Mouse (Mus musculus) neural tube, embryonic 11.5 days (tissue): ENCODE measurements at regions not wholly inside any gene's neighbourhood (a gene's known extent, or its start where the extent isn't known, plus 50 kb on each side); places are given as distances from the start of the nearest gene placed in this dataset.

Experiments used
- ATAC-seq: fragments of 200-750 bp; cut with Nextera tagmentation; 2 replicates; pipeline ENCODE4 v1.8.0; 2017; ENCODE audit warnings: moderate number of reproducible peaks, mild to moderate bottlenecking, moderate TSS enrichment, moderate library complexity; ENCODE audit not compliant: insufficient read depth, low FRiP score, low TSS enrichment
- DNase-seq: peaks from one replicate; pipeline ENCODE4 v3.0.0-alpha.2; 2015; ENCODE audit warnings: low spot score
- H3K27ac ChIP-seq: fragments of 300-500 bp; sonication (generic); 2 replicates; pipeline ENCODE4 v1.5.1; 2014; ENCODE audit warnings: low read depth, mild to moderate bottlenecking, low read length
- H3K27me3 ChIP-seq: fragments of 300-500 bp; sonication (generic); 2 replicates; pipeline ENCODE4 v1.6.1; 2014; ENCODE audit warnings: mild to moderate bottlenecking, low read length, mixed read lengths; ENCODE audit not compliant: control insufficient read depth, insufficient read depth
- H3K36me3 ChIP-seq: fragments of 300-500 bp; sonication (generic); 2 replicates; pipeline ENCODE4 v1.6.1; 2014; ENCODE audit warnings: mild to moderate bottlenecking, low read length, moderate library complexity, mixed read lengths; ENCODE audit not compliant: control insufficient read depth, insufficient read depth
- H3K4me1 ChIP-seq: fragments of 300-500 bp; sonication (generic); 2 replicates; pipeline ENCODE4 v1.6.1; 2014; ENCODE audit warnings: low read length, mixed read lengths; ENCODE audit not compliant: control insufficient read depth, insufficient read depth
- H3K4me2 ChIP-seq: fragments of 300-500 bp; sonication (generic); 2 replicates; pipeline ENCODE4 v1.6.1; 2014; ENCODE audit warnings: low read depth, mild to moderate bottlenecking, moderate library complexity
- H3K4me3 ChIP-seq: fragments of 300-500 bp; sonication (generic); 2 replicates; pipeline ENCODE4 v1.5.1; 2014; ENCODE audit warnings: low read depth, low read length
- H3K9ac ChIP-seq: fragments of 300-500 bp; sonication (generic); 2 replicates; pipeline ENCODE4 v1.6.1; 2014; ENCODE audit warnings: mild to moderate bottlenecking, low read length
- H3K9me3 ChIP-seq: fragments of 300-500 bp; sonication (generic); 2 replicates; pipeline ENCODE4 v1.6.1; 2016; ENCODE audit warnings: low read length; ENCODE audit not compliant: control insufficient read depth
- WGBS: fragments of 180-500 bp; shearing (Covaris S2); extraction: QIAGEN DNeasy Blood & Tissue Kit; methylation state at CpG from one replicate; pipeline ENCODE4 v1.1.7; 2014; 5-methylcytosine and 5-hydroxymethylcytosine counted together

DNA sequence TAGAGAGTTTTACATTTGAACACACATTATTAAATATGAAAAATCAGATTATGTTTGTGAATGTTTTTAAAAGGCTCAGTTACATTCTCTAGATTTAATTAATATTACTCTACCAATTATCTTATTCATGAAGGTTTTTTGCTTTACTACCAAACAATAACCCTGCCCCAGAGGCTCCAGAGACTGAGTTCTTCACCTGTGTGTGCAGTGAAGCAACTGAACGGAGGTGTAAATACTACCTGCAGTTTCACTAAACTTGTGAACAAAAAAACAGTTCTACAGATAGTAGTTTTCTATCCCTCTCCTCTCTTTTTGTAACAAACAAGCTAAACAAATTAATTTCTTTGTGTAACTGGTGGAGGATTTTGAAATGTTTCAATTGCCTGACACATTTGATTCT lies 231.1 kb upstream of the Plscr5 start:
- 81% methylated on average over 1 of the region's 1 CpGs for WGBS
- DNase-seq = no peak

DNA sequence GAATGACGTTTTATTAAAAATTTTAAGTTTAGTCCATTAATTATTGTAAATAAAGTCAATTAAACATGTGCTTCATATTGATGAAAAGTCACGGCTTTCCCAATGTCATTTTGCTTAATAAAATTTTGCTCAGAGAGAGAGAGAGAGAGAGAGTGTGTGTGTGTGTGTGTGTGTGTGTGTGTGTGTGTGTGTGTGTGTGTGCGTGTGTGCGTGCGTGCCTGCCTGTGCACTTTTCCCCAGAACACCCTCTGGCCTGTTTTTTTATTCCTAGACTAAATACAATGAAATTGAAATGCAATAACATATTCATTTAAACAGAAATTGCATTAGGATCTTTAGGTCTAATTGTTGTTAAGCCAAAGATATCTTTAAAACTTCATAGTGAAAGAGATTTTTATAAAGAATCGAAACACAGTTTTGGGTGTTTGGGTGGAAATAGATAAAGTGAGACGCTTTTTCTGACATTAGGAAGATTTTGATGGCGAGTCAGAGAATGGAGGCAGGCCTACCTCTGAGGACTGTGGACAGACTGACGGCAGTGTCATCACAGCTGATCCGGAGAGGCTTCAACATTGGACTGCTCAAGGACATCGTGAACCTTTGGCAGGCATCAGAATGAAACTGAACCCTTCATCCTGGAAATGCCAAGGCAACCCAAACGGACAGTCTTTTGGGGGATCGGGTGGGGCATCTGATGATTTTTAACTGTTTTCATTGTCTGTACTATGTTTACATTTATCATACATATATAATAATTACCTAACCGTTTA lies 232.0 kb upstream of the Plscr5 start:
- no peak for DNase-seq
- H3K27ac ChIP-seq = no peak overlapping the region
- no peaks in the 10 kb centered on the region for H3K27me3 ChIP-seq
- ATAC-seq = no peak
- H3K9me3 ChIP-seq = no peaks in the 10 kb centered on the region
- H3K9ac ChIP-seq = no peak overlapping the region
- no peaks in the 10 kb centered on the region for H3K36me3 ChIP-seq
- H3K4me1 ChIP-seq = no peaks in the 10 kb centered on the region
- H3K4me2 ChIP-seq = no peak overlapping the region
- WGBS = 85% methylated on average over 14 of the region's 14 CpGs
- no peak overlapping the region for H3K4me3 ChIP-seq

More for the DNA sequence above, 231.1 kb upstream of the Plscr5 start:
- Histone ChIP-seq H3K9ac (no peak overlapping the region), H3K27ac (no peak overlapping the region), H3K4me3 (no peak overlapping the region), H3K4me2 (no peak overlapping the region), H3K9me3 (no peaks in the 10 kb centered on the region), H3K36me3 (no peaks in the 10 kb centered on the region), H3K27me3 (no peaks in the 10 kb centered on the region), H3K4me1 (no peaks in the 10 kb centered on the region)
- ATAC-seq = no peak

DNA sequence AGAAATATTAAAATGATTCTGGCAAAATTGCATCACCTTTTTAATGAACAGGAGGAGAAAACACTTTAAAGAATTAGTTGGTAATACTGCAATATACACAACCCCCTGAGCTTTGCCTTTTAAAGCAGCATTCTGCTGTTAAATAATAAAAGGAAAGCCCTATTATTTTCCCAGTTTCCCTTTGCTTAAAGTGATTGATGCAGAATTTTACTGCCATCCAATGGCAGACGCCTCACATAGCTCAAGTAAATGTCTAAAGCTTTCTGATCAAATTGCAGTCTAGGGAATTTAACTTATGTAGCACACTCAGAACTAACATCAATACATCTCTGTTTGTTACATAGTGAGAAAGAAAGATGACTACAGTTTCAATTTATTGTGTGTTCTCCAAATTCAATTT lies 233.1 kb upstream of the Plscr5 start:
- Histone ChIP-seq H3K27me3 (no peaks in the 10 kb centered on the region), H3K36me3 (no peaks in the 10 kb centered on the region), H3K4me3 (no peak overlapping the region), H3K4me1 (no peaks in the 10 kb centered on the region), H3K4me2 (no peak overlapping the region), H3K27ac (no peak overlapping the region), H3K9me3 (no peaks in the 10 kb centered on the region), H3K9ac (no peak overlapping the region)
- WGBS = 15% methylated on average over 1 of the region's 1 CpGs
- ATAC-seq = no peak
- no peak for DNase-seq

DNA sequence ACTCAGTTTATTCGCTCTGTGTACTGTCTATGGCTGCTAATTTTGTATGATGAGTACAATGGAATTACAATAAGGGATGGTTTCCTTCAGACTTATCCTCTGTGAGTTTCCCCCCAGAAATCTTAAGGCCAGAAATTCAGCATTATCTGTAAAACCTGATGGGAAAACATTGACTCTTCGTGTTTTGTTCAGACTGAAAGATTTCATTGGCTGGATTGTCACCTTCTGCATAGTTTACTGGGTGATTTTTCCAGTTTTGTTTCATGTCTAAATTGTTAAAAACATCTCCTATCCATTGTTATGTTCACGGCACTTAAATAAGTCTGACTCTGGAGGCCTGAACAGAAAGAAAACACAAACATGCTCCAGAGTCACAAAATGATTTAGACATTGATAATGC lies 233.7 kb upstream of the Plscr5 start:
- Histone ChIP-seq H3K9me3 (no peaks in the 10 kb centered on the region), H3K27ac (no peak overlapping the region), H3K27me3 (no peaks in the 10 kb centered on the region), H3K4me2 (no peak overlapping the region), H3K36me3 (no peaks in the 10 kb centered on the region), H3K9ac (no peak overlapping the region), H3K4me1 (no peaks in the 10 kb centered on the region), H3K4me3 (no peak overlapping the region)
- no peak for ATAC-seq
- WGBS = 73% methylated on average over 3 of the region's 3 CpGs
- DNase-seq = no peak

DNA sequence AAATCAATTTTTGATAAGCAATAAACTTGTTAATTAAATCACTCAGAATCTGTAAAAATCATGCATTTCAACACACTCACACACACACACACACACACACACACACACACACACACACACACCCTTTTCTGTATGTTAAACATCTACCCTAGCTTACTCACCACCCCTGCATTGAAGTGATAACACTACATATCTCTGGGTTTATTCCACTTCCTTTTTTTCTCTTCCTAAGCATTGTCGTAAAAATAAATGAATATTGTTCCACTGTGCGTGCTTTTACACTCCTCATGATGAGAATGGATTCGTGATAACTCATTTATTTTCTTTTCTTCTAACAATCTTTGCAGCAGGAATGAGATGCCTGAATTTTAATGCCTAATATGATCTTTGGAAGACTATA lies 234.3 kb upstream of the Plscr5 start:
- ATAC-seq (no peak), DNase-seq (no peak)
- H3K27ac ChIP-seq = no peak overlapping the region
- H3K27me3 ChIP-seq = no peaks in the 10 kb centered on the region
- H3K36me3 ChIP-seq = no peaks in the 10 kb centered on the region
- no peak overlapping the region for H3K4me2 ChIP-seq
- 66% methylated on average over 3 of the region's 3 CpGs for WGBS
- no peak overlapping the region for H3K9ac ChIP-seq
- H3K4me3 ChIP-seq = no peak overlapping the region
- H3K9me3 ChIP-seq = no peaks in the 10 kb centered on the region
- H3K4me1 ChIP-seq = no peaks in the 10 kb centered on the region

DNA sequence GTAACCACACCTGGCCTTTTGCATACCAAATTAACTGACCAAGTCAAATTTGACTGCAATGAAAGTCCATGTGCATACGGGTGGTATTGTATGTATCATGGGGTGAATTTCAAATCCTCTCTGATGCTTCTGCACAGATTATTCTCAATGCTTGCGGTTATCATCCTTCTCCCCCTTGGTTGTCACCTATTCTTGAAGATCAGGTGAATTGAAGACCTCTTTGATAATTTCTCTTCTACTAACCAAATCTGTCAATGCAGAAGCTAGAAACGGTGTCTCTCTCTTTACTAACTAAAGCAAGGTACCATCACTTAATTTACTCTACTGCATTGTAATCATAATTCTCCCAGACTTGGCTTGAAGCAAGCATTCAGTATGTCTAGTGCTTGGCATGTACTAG lies 235.7 kb upstream of the Plscr5 start:
- no peaks in the 10 kb centered on the region for H3K36me3 ChIP-seq
- H3K9ac ChIP-seq = no peak overlapping the region
- H3K4me1 ChIP-seq = no peaks in the 10 kb centered on the region
- H3K27ac ChIP-seq = no peak overlapping the region
- DNase-seq (no peak), ATAC-seq (no peak)
- no peaks in the 10 kb centered on the region for H3K27me3 ChIP-seq
- 95% methylated on average over 3 of the region's 3 CpGs for WGBS
- no peak overlapping the region for H3K4me3 ChIP-seq
- no peak overlapping the region for H3K4me2 ChIP-seq
- H3K9me3 ChIP-seq = no peaks in the 10 kb centered on the region

DNA sequence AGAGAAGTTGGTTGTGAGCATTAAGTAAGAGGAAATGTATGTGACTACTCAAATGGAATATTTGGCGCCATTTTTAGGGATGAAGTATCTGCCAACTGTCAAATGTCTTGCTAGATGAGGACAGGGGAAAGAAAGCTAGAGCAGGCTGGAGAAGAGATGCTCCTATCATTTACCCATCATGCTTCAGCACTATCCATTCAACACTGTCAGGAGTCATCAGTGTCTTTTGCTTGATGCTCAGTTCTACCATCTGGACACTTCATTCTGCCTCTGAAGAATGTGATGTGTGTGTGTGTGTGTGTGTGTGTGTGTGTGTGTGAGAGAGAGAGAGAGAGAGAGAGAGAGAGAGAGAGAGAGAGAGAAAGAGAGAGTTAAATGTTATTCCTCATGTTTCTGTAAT lies 244.0 kb upstream of the Plscr5 start:
- ATAC-seq (no peak), DNase-seq (no peak)
- H3K4me2 ChIP-seq = no peak overlapping the region
- H3K9ac ChIP-seq = no peak overlapping the region
- no peaks in the 10 kb centered on the region for H3K27me3 ChIP-seq
- no peak overlapping the region for H3K27ac ChIP-seq
- no peak overlapping the region for H3K4me3 ChIP-seq
- H3K4me1 ChIP-seq = no peaks in the 10 kb centered on the region
- no peaks in the 10 kb centered on the region for H3K36me3 ChIP-seq
- WGBS = 72% methylated on average over 1 of the region's 1 CpGs
- no peaks in the 10 kb centered on the region for H3K9me3 ChIP-seq

DNA sequence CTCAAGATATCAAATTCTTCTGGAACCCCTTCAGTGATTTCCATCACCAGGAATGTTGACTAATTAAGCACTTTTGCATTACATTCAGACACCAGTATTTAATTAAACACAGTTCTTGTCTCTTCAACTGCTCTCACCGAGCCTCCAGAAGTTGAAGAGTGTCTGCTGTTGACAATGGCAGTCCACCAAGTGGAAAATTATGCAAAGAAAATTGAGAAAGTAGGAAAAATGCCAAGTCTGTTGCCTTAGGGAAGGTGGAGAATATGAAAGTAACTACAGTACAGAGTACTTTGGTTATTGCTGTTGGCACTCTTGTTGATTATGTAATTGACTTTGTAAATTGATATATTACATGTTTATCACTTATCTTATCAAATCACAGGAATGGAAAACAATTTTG lies 250.7 kb upstream of the Plscr5 start:
- Histone ChIP-seq H3K9ac (no peak overlapping the region), H3K27me3 (no peaks in the 10 kb centered on the region), H3K36me3 (no peaks in the 10 kb centered on the region), H3K4me1 (no peaks in the 10 kb centered on the region), H3K4me2 (no peak overlapping the region), H3K27ac (no peak overlapping the region), H3K9me3 (no peaks in the 10 kb centered on the region), H3K4me3 (no peak overlapping the region)
- WGBS = 71% methylated on average over 1 of the region's 1 CpGs
- ATAC-seq (no peak), DNase-seq (no peak)

DNA sequence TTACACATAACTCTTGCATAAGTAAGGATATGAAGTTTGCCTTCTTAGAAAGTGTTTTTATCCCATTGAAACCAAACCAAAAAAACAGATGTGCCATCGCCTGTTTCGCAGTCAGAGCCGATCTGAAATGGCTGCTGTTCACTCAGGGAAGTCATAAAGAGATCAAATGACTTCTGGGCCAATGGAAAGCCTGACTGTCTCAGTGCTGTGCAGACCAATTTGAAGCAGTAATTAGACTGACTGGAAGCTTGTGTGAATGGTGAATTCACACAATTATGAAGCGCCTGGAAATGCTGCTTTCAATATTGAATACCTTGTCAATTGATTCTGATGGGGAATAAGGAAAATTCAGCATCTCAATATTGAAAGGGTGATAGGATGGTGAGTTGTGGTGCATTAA lies 254.0 kb upstream of the Plscr5 start:
- ATAC-seq (no peak), DNase-seq (no peak)
- Histone ChIP-seq H3K9me3 (no peaks in the 10 kb centered on the region), H3K4me3 (no peak overlapping the region), H3K4me1 (no peaks in the 10 kb centered on the region), H3K4me2 (no peak overlapping the region), H3K27ac (no peak overlapping the region), H3K9ac (no peak overlapping the region), H3K36me3 (no peaks in the 10 kb centered on the region), H3K27me3 (no peaks in the 10 kb centered on the region)
- 39% methylated on average over 4 of the region's 4 CpGs for WGBS
